Mouse (Mus musculus): ENCODE measurements around the gene Rnf10. TPM values are rescaled to one million over a fixed set of nuclear protein-coding genes. Genes with fewer than 3 reads are reported as not detected.

Gene Rnf10
- polyA plus RNA-seq, 1 experiment from 2014 or later: 85.0 TPM

GRCm38 (mm10) chr5:115301615-115302014 is 28.9 kb upstream of the Rnf10 start:
- peak overlapping the region; percentile 54 for H3K9ac ChIP-seq (ENCODE audit: low read length)
- DNase-seq (ENCODE audit: low spot score, missing footprints): no peak
- ATAC-seq (ENCODE audit: low FRiP score): no peak; the same call in 1 of the 2 replicates
- H3K27ac ChIP-seq (ENCODE audit: low read depth, low read length): no peak overlapping the region
- H3K4me1 ChIP-seq (ENCODE audit: control insufficient read depth, insufficient read depth, low read length): peaks cover 16% of the 10 kb centered on the region
- H3K4me3 ChIP-seq (ENCODE audit: low read depth, low read length): peak overlapping the region; percentile 87
- H3K9me3 ChIP-seq (ENCODE audit: control insufficient read depth, low read length): no peaks in the 10 kb centered on the region
- peak overlapping the region; percentile 63 for H3K4me2 ChIP-seq
- WGBS: 31% methylated on average over 13 of the region's 13 CpGs
- H3K36me3 ChIP-seq (ENCODE audit: control insufficient read depth, insufficient read depth, low read length): peaks cover 8% of the 10 kb centered on the region
- H3K27me3 ChIP-seq (ENCODE audit: control insufficient read depth, insufficient read depth, low read length): no peaks in the 10 kb centered on the region; the same call in 1 of the 2 replicates

GRCm38 (mm10) chr5:115300792-115301614 is 28.3 kb upstream of the Rnf10 start, which contains the start of gene Dynll1:
Gene Dynll1, minus strand, starts transcription at chr5:115300999.
- no peaks in the 10 kb centered on the region; the same call in 1 of the 2 replicates for H3K27me3 ChIP-seq (ENCODE audit: control insufficient read depth, insufficient read depth, low read length)
- H3K9ac ChIP-seq (ENCODE audit: low read length): peak within 1 kb of the TSS; percentile 87
- under 1% methylated on average over 64 of the region's 66 CpGs for WGBS
- peak within 1 kb of the TSS; percentile 81 for H3K27ac ChIP-seq (ENCODE audit: low read depth, low read length)
- peak within 1 kb of the TSS; percentile 87 for H3K4me3 ChIP-seq (ENCODE audit: low read depth, low read length)
- DNase-seq (ENCODE audit: low spot score, missing footprints) (peak; percentile 100), ATAC-seq (ENCODE audit: low FRiP score) (peak; percentile 98)
- peak within 1 kb of the TSS; percentile 72 for H3K4me2 ChIP-seq
- H3K9me3 ChIP-seq (ENCODE audit: control insufficient read depth, low read length): no peaks in the 10 kb centered on the region
- peaks cover 10% of the 10 kb centered on the region for H3K36me3 ChIP-seq (ENCODE audit: control insufficient read depth, insufficient read depth, low read length)
- peaks cover 16% of the 10 kb centered on the region for H3K4me1 ChIP-seq (ENCODE audit: control insufficient read depth, insufficient read depth, low read length)

DNA sequence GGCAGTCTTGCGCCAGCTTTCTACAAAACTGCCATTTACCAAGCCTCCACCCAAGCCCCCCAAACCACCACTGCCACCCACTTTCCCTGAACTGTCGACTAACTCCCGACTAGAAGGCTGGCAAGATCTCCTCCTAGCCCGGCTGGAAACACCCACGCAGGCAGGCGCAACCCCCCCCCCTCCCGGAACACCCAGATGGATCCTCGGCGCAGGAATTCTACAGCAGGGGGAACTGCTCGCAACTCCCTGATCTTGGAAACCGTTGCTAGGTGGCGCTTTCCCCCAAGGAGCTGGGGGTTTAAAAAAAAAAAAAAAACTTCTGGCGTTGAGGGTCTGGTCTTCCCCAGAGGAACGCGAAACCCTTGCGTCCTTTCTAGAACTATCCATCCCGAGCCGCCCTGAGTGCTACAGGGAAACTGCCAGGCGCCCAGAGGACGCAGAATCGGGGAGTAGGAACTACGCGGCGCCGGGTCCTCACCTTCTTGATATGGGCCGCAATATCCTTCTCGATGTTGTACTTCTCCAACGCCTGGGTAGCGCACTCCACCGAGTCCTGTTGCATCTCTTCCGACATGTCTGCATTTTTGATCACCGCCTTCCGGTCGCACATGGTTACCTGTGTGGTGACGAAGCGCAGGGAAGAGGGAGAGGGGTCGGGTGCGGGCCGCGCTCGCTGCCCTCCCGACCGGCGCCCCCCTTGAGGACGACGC is 27.5 kb upstream of the Rnf10 start:
- ATAC-seq (ENCODE audit: low FRiP score) (no peak; the same call in 1 of the 2 replicates), DNase-seq (ENCODE audit: low spot score, missing footprints) (peak; percentile 95)
- Histone ChIP-seq H3K4me2 (peak overlapping the region; percentile 72), H3K4me3 (ENCODE audit: low read depth, low read length) (peak overlapping the region; percentile 87), H3K4me1 (ENCODE audit: control insufficient read depth, insufficient read depth, low read length) (peaks cover 16% of the 10 kb centered on the region), H3K9ac (ENCODE audit: low read length) (peak overlapping the region; percentile 87), H3K36me3 (ENCODE audit: control insufficient read depth, insufficient read depth, low read length) (peaks cover 10% of the 10 kb centered on the region), H3K27me3 (ENCODE audit: control insufficient read depth, insufficient read depth, low read length) (no peaks in the 10 kb centered on the region; the same call in 1 of the 2 replicates), H3K27ac (ENCODE audit: low read depth, low read length) (peak overlapping the region; percentile 81), H3K9me3 (ENCODE audit: control insufficient read depth, low read length) (no peaks in the 10 kb centered on the region)
- WGBS: 1% methylated on average over 44 of the region's 46 CpGs

DNA sequence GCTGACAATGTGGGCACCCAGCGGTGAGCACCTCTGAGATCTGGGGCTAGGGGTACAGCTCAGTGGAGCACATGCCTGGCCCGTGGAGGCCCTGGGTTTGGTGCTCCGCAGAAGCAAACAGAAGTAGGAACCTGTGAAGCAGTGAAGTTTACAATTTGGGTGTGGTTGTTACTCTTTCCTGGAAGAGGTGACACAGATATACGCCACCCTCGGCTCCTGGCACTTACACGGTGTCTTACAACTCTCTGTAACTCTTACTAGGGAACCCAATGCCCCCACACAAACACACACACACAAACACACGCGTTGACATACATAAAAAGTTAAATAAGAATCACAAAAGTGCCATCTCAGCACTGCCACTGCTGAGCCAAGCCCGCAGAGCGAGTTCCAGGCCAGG is 23.6 kb upstream of the Rnf10 start:
- Histone ChIP-seq H3K4me1 (ENCODE audit: control insufficient read depth, insufficient read depth, low read length) (peaks cover 12% of the 10 kb centered on the region), H3K27me3 (ENCODE audit: control insufficient read depth, insufficient read depth, low read length) (no peaks in the 10 kb centered on the region), H3K4me2 (no peak overlapping the region), H3K9me3 (ENCODE audit: control insufficient read depth, low read length) (no peaks in the 10 kb centered on the region), H3K27ac (ENCODE audit: low read depth, low read length) (no peak overlapping the region), H3K36me3 (ENCODE audit: control insufficient read depth, insufficient read depth, low read length) (peaks cover 10% of the 10 kb centered on the region), H3K4me3 (ENCODE audit: low read depth, low read length) (no peak overlapping the region), H3K9ac (ENCODE audit: low read length) (no peak overlapping the region)
- WGBS: 89% methylated on average over 10 of the region's 10 CpGs
- DNase-seq (ENCODE audit: low spot score, missing footprints) (no peak), ATAC-seq (ENCODE audit: low FRiP score) (no peak)

- no peak overlapping the region for H3K9ac ChIP-seq (ENCODE audit: low read length)
- no peaks in the 10 kb centered on the region for H3K27me3 ChIP-seq (ENCODE audit: control insufficient read depth, insufficient read depth, low read length)
- DNase-seq (ENCODE audit: low spot score, missing footprints): no peak
- peaks cover 14% of the 10 kb centered on the region for H3K36me3 ChIP-seq (ENCODE audit: control insufficient read depth, insufficient read depth, low read length)
- H3K4me2 ChIP-seq: no peak overlapping the region
- peaks cover 5% of the 10 kb centered on the region for H3K4me1 ChIP-seq (ENCODE audit: control insufficient read depth, insufficient read depth, low read length)
- no peak overlapping the region for H3K27ac ChIP-seq (ENCODE audit: low read depth, low read length)
- no peaks in the 10 kb centered on the region for H3K9me3 ChIP-seq (ENCODE audit: control insufficient read depth, low read length)
- WGBS: 90% methylated on average over 8 of the region's 8 CpGs
- ATAC-seq (ENCODE audit: low FRiP score): no peak
- H3K4me3 ChIP-seq (ENCODE audit: low read depth, low read length): no peak overlapping the region
Observed at GRCm38 (mm10) chr5:115294173-115294572, 21.5 kb upstream of the Rnf10 start.

DNA sequence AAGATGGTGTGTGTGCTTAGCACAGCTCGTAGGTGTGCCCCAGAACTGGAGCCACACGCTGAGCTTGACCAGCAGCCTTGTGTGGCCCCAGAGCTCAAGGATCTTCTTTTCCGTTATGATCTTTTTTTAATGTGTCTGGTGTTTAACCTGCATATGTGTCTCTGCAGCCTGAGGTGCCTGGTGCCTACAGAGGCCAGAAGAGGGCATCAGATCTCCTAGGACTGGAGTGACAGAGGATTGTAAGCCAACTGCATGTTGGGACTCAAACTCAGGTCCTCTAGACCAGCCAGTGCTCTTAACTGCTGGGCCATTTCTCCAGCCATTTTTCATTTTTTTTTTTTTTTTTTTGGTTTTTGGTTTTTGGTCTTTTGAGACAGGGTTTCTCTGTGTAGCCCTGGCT is 12.0 kb upstream of the Rnf10 start:
- Histone ChIP-seq H3K4me1 (ENCODE audit: control insufficient read depth, insufficient read depth, low read length) (peaks cover 5% of the 10 kb centered on the region), H3K9me3 (ENCODE audit: control insufficient read depth, low read length) (no peaks in the 10 kb centered on the region), H3K4me2 (no peak overlapping the region), H3K27ac (ENCODE audit: low read depth, low read length) (no peak overlapping the region), H3K36me3 (ENCODE audit: control insufficient read depth, insufficient read depth, low read length) (peaks cover 3% of the 10 kb centered on the region), H3K27me3 (ENCODE audit: control insufficient read depth, insufficient read depth, low read length) (no peaks in the 10 kb centered on the region), H3K4me3 (ENCODE audit: low read depth, low read length) (no peak overlapping the region), H3K9ac (ENCODE audit: low read length) (no peak overlapping the region)
- WGBS: 93% methylated on average over 3 of the region's 3 CpGs
- DNase-seq (ENCODE audit: low spot score, missing footprints) (no peak), ATAC-seq (ENCODE audit: low FRiP score) (no peak)

- H3K4me1 ChIP-seq (ENCODE audit: control insufficient read depth, insufficient read depth, low read length): peaks cover 5% of the 10 kb centered on the region
- WGBS: 11% methylated on average over 17 of the region's 17 CpGs
- peak overlapping the region; percentile 93 for H3K4me2 ChIP-seq
- H3K27me3 ChIP-seq (ENCODE audit: control insufficient read depth, insufficient read depth, low read length): no peaks in the 10 kb centered on the region
- no peak for DNase-seq (ENCODE audit: low spot score, missing footprints)
- H3K9me3 ChIP-seq (ENCODE audit: control insufficient read depth, low read length): no peaks in the 10 kb centered on the region
- H3K27ac ChIP-seq (ENCODE audit: low read depth, low read length): no peak overlapping the region
- peak overlapping the region; percentile 96 for H3K4me3 ChIP-seq (ENCODE audit: low read depth, low read length)
- peak overlapping the region; percentile 82 for H3K9ac ChIP-seq (ENCODE audit: low read length)
- H3K36me3 ChIP-seq (ENCODE audit: control insufficient read depth, insufficient read depth, low read length): no peaks in the 10 kb centered on the region
- ATAC-seq (ENCODE audit: low FRiP score): peak; percentile 19; the same call in 1 of the 2 replicates
Observed at GRCm38 (mm10) chr5:115280050-115280687, 7.5 kb upstream of the Rnf10 start.

- peak within 1 kb of the TSS; percentile 96 for H3K4me3 ChIP-seq (ENCODE audit: low read depth, low read length)
- no peak within 1 kb of the TSS for H3K27ac ChIP-seq (ENCODE audit: low read depth, low read length)
- H3K36me3 ChIP-seq (ENCODE audit: control insufficient read depth, insufficient read depth, low read length): no peaks in the 10 kb centered on the region
- no peaks in the 10 kb centered on the region for H3K9me3 ChIP-seq (ENCODE audit: control insufficient read depth, low read length)
- ATAC-seq (ENCODE audit: low FRiP score): peak; percentile 88
- H3K9ac ChIP-seq (ENCODE audit: low read length): peak within 1 kb of the TSS; percentile 82
- H3K27me3 ChIP-seq (ENCODE audit: control insufficient read depth, insufficient read depth, low read length): no peaks in the 10 kb centered on the region
- H3K4me1 ChIP-seq (ENCODE audit: control insufficient read depth, insufficient read depth, low read length): peaks cover 5% of the 10 kb centered on the region
- WGBS: 3% methylated on average over 45 of the region's 45 CpGs
- H3K4me2 ChIP-seq: peak within 1 kb of the TSS; percentile 93
- peak; percentile 98 for DNase-seq (ENCODE audit: low spot score, missing footprints)
Observed at GRCm38 (mm10) chr5:115279226-115280049, 6.7 kb upstream of the Rnf10 start, which contains the start of gene Coq5. Gene Coq5, plus strand, starts transcription at chr5:115279666.

All from midbrain, embryonic 11.5 days (tissue).